Mouse (Mus musculus) forebrain, embryonic 11.5 days (tissue): ENCODE measurements at regions not wholly inside any gene's neighbourhood (a gene's known extent, or its start where the extent isn't known, plus 50 kb on each side); places are given as distances from the start of the nearest gene placed in this dataset.

ENCODE experiments used
- ATAC-seq: fragments of 200-750 bp; cut with Nextera tagmentation; replicated peaks from 2 replicates; pipeline ENCODE4 v1.8.0; 2017; ENCODE audit warnings: moderate TSS enrichment; ENCODE audit not compliant: low FRiP score
- DNase-seq: peaks from one replicate; pipeline ENCODE4 v3.0.0-alpha.2; 2017; ENCODE audit warnings: low spot score
- H3K27ac ChIP-seq: fragments of 300-500 bp; sonication (generic); 2 replicates; pipeline ENCODE4 v1.5.1; 2014; ENCODE audit warnings: low read depth, low read length
- H3K27me3 ChIP-seq: fragments of 300-500 bp; sonication (generic); 2 replicates; pipeline ENCODE4 v1.6.1; 2014; ENCODE audit warnings: mild to moderate bottlenecking, low read length, mixed read lengths; ENCODE audit not compliant: control insufficient read depth, insufficient read depth
- H3K36me3 ChIP-seq: fragments of 300-500 bp; sonication (generic); 2 replicates; pipeline ENCODE4 v1.6.1; 2014; ENCODE audit warnings: mild to moderate bottlenecking, low read length, moderate library complexity, mixed read lengths; ENCODE audit not compliant: control insufficient read depth, insufficient read depth
- H3K4me1 ChIP-seq: fragments of 300-500 bp; sonication (generic); replicated peaks from 2 replicates; pipeline ENCODE4 v1.6.1; 2014; ENCODE audit warnings: low read length, mixed read lengths; ENCODE audit not compliant: control insufficient read depth, insufficient read depth
- H3K4me2 ChIP-seq: fragments of 300-500 bp; sonication (generic); 2 replicates; pipeline ENCODE4 v1.6.1; 2014; ENCODE audit warnings: low read depth, mild to moderate bottlenecking, low read length, moderate library complexity, mixed read lengths; ENCODE audit not compliant: severe bottlenecking
- H3K4me3 ChIP-seq: fragments of 300-500 bp; sonication (generic); 2 replicates; pipeline ENCODE4 v1.5.1; 2014; ENCODE audit warnings: low read depth, low read length
- H3K9ac ChIP-seq: fragments of 300-500 bp; sonication (generic); 2 replicates; pipeline ENCODE4 v1.6.1; 2014; ENCODE audit warnings: low read length
- H3K9me3 ChIP-seq: fragments of 300-500 bp; sonication (generic); 2 replicates; pipeline ENCODE4 v1.6.1; 2016; ENCODE audit warnings: low read length, mixed read lengths; ENCODE audit not compliant: control insufficient read depth
- WGBS: fragments of 180-500 bp; shearing (Covaris S2); extraction: QIAGEN DNeasy Blood & Tissue Kit; methylation state at CpG from one replicate; pipeline ENCODE4 v1.1.7; 2014; 5-methylcytosine and 5-hydroxymethylcytosine counted together

DNA sequence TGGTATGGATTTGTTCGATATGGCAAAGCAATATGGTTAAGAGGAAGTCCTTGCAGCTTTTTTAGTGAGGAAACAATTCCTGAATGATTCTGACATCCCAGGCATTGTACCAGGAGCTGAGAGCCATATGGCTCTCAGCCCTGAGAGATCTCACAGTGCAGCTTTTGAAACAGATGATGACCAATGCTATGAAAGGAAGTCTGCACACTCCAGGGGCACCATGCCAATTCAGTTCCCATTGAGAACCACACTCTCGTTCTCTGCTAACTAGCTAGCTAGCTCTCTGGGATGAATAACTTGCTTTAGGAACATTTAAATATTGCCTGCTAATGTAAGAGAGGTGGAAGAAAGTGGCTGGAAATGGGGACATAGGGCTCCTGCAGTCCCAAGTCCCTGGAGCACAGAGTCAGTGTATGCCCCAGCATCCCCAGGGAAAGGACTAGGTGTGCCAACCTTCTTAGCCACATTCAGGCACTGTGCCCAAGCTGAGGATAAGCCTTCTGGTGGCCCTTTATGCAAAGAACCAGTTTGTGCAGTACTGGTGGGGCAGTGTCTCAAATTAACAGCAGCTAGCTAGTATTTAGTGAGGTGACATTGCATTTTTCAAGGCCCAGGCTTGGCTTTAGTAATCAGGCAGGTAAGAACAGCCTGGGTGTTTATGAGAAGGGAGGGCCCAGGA, 61.8 kb upstream of the Nampt start:
- H3K9ac ChIP-seq, result no peak overlapping the region
- H3K27me3 ChIP-seq, result no peaks in the 10 kb centered on the region
- H3K36me3 ChIP-seq, result no peaks in the 10 kb centered on the region
- H3K4me3 ChIP-seq, result no peak overlapping the region
- H3K4me1 ChIP-seq, result no peaks in the 10 kb centered on the region
- no peak overlapping the region for H3K27ac ChIP-seq
- WGBS, result 87% methylated on average over 2 of the region's 2 CpGs
- ATAC-seq (no peak), DNase-seq (no peak)
- H3K4me2 ChIP-seq, result no peak overlapping the region
- H3K9me3 ChIP-seq, result no peaks in the 10 kb centered on the region

DNA sequence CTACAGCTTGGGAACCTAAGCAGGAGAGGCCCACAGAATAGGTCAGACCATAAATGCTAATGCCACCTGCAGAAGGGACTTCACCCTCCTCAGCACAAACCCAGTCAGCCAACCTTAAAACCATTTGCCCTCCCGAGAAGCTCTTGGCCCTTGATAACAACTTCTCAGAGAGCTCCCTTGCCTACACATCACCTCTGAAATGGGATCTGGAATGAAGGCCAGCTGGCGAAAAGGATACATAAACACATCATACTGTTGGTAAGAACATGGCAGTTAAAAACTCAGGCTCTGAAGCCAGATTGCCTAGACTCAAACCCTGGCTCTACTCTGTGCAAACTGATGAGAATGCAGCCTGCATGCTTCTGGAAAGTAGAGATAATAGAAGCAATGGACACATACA, 61.2 kb upstream of the Nampt start:
- Histone ChIP-seq H3K9ac (no peak overlapping the region), H3K27me3 (no peaks in the 10 kb centered on the region), H3K4me3 (no peak overlapping the region), H3K4me1 (no peaks in the 10 kb centered on the region), H3K36me3 (no peaks in the 10 kb centered on the region), H3K4me2 (no peak overlapping the region), H3K9me3 (no peaks in the 10 kb centered on the region), H3K27ac (no peak overlapping the region)
- ATAC-seq, result no peak
- 88% methylated on average over 2 of the region's 2 CpGs for WGBS
- no peak for DNase-seq

DNA sequence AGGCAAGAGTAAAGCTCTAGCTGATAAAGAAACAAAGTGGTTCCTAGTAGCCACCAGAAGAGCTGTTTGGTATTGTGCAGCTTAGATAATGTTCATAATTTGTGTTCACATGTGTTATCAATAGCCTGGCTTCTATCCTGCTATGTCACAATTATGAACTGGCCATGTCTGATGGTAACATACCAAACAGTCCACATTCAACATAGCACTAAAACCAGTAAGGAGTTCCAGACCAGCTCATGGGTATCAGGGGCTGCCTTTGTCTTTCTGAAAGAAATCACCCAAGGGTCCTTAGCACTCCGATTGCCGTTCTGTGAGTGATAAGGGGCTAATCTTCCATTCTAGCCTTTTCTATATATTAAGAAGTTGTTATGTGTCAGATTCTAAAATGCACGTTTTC, 58.7 kb upstream of the Nampt start:
- H3K27me3 ChIP-seq, result no peaks in the 10 kb centered on the region
- no peak overlapping the region for H3K27ac ChIP-seq
- H3K9ac ChIP-seq, result no peak overlapping the region
- H3K4me3 ChIP-seq, result no peak overlapping the region
- H3K9me3 ChIP-seq, result no peaks in the 10 kb centered on the region
- DNase-seq, result no peak
- H3K36me3 ChIP-seq, result no peaks in the 10 kb centered on the region
- no peaks in the 10 kb centered on the region for H3K4me1 ChIP-seq
- no peak overlapping the region for H3K4me2 ChIP-seq
- ATAC-seq, result no peak
- 86% methylated on average over 3 of the region's 3 CpGs for WGBS

DNA sequence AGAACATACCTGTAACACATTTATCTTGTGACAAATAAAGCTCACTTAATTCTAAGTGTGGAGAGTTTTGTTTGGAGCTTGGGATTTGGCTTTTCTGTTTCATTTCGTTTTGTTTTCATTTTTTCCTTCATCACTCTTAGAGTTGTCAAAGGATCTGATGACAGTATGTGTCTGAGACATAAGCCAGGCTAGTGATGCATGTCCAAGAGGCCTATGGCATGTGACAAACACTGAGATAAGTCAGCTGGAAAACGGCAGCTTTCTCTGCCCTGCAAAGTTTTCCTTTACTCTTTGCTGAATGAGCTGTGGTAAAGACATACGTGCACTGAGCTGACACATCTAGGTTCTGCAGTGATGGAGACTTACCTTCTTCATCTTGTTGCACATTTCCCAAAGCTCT, 58.3 kb upstream of the Nampt start:
- 70% methylated on average over 3 of the region's 3 CpGs for WGBS

DNA sequence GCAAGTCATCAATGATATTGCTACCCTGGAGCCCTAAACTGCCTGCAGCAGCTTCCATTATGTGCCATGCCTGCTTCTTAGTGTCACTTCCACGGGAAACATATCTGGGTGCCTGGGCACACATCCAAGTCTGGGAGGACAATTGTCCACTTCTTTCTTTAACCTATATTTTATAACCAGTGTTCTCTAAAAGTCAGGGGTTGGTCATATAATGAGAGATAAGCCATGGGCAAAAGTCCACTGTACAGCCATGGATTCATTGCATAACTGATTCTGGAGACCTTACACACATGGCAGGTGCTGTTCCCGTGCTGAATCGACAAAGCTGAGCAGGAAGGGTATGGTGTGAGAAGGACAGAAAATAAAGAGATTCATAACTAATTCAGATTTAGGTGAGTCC, 55.1 kb upstream of the Nampt start:
- Histone ChIP-seq H3K9ac (no peak overlapping the region), H3K4me3 (no peak overlapping the region), H3K4me1 (no peaks in the 10 kb centered on the region), H3K36me3 (no peaks in the 10 kb centered on the region), H3K4me2 (no peak overlapping the region), H3K27me3 (no peaks in the 10 kb centered on the region), H3K9me3 (no peaks in the 10 kb centered on the region), H3K27ac (no peak overlapping the region)
- ATAC-seq (no peak), DNase-seq (no peak)
- 91% methylated on average over 3 of the region's 3 CpGs for WGBS

More for the DNA sequence above, 58.3 kb upstream of the Nampt start:
- Histone ChIP-seq H3K4me3 (no peak overlapping the region), H3K27ac (no peak overlapping the region), H3K36me3 (no peaks in the 10 kb centered on the region), H3K9ac (no peak overlapping the region), H3K9me3 (no peaks in the 10 kb centered on the region), H3K4me2 (no peak overlapping the region), H3K27me3 (no peaks in the 10 kb centered on the region), H3K4me1 (no peaks in the 10 kb centered on the region)
- ATAC-seq (no peak), DNase-seq (no peak)

DNA sequence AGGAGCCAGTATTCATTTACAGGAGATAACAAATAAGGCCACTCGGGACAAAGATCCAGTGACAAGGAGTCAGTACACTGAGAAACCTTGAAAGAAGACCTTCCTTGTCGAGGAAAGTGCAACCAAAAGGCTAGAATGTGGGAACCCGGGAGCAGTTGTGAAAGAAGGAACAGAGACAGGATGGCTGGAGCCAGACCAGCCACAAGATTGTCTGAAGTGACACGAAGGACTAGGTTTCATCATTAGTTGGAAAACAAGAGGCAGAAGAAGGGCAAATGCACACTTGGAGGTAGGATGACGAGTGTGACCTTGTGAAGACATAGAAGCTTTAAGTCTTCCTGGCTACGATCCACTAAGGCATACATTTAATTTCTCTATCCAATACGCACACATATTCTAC, 54.6 kb upstream of the Nampt start:
- no peaks in the 10 kb centered on the region for H3K4me1 ChIP-seq
- no peak overlapping the region for H3K9ac ChIP-seq
- H3K27ac ChIP-seq, result no peak overlapping the region
- no peak for ATAC-seq
- no peaks in the 10 kb centered on the region for H3K27me3 ChIP-seq
- no peak overlapping the region for H3K4me3 ChIP-seq
- H3K9me3 ChIP-seq, result no peaks in the 10 kb centered on the region
- H3K4me2 ChIP-seq, result no peak overlapping the region
- no peaks in the 10 kb centered on the region for H3K36me3 ChIP-seq
- WGBS, result 83% methylated on average over 7 of the region's 7 CpGs
- no peak for DNase-seq

DNA sequence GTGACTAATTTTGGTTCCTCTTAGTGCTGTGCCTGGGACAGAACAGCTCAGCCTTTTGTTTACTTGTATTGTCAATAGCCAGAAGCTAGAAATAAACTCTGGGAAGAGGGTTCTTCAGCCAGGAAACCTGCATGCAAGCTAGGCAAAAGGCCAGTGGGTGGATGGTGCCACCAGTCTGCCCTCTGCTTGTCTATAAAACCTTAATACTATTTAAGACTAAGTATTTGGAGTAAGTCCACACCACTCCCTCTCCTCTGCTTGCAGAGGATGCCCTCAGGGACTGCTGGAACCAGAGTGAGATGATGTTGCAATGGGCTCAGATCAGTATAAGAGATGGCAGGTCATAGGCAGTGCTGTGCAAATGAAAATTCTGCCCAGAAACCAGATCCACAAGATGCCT, 53.5 kb upstream of the Nampt start:
- H3K36me3 ChIP-seq, result no peaks in the 10 kb centered on the region
- no peaks in the 10 kb centered on the region for H3K9me3 ChIP-seq
- H3K4me2 ChIP-seq, result no peak overlapping the region
- DNase-seq, result no peak
- no peak overlapping the region for H3K27ac ChIP-seq
- no peaks in the 10 kb centered on the region for H3K27me3 ChIP-seq
- no peaks in the 10 kb centered on the region for H3K4me1 ChIP-seq
- no peak overlapping the region for H3K4me3 ChIP-seq
- no peak overlapping the region for H3K9ac ChIP-seq
- no peak for ATAC-seq

DNA sequence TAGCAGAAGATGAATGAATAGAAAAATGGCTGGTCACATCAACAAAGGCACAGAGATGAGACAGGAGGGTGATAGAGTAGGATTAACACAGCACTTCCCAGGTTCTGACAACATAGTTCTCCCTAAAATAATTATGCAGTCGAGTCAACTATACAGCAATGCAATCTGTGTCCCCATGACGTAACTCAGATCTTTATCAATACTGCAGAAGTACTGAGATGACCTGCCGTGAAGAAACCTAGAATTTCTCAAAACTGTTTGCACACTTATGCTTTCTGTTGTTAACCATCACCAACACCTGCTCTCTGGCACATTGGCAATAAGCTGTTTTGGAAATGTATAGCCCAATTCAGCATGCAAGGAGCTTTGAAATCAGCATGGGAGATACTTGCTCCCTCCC, 52.8 kb upstream of the Nampt start:
- no peaks in the 10 kb centered on the region for H3K9me3 ChIP-seq
- no peaks in the 10 kb centered on the region for H3K27me3 ChIP-seq
- no peaks in the 10 kb centered on the region for H3K36me3 ChIP-seq
- ATAC-seq, result no peak
- 86% methylated on average over 3 of the region's 3 CpGs for WGBS
- H3K4me1 ChIP-seq, result no peaks in the 10 kb centered on the region
- H3K27ac ChIP-seq, result no peak overlapping the region
- H3K4me2 ChIP-seq, result no peak overlapping the region
- no peak overlapping the region for H3K4me3 ChIP-seq
- no peak overlapping the region for H3K9ac ChIP-seq
- no peak for DNase-seq

DNA sequence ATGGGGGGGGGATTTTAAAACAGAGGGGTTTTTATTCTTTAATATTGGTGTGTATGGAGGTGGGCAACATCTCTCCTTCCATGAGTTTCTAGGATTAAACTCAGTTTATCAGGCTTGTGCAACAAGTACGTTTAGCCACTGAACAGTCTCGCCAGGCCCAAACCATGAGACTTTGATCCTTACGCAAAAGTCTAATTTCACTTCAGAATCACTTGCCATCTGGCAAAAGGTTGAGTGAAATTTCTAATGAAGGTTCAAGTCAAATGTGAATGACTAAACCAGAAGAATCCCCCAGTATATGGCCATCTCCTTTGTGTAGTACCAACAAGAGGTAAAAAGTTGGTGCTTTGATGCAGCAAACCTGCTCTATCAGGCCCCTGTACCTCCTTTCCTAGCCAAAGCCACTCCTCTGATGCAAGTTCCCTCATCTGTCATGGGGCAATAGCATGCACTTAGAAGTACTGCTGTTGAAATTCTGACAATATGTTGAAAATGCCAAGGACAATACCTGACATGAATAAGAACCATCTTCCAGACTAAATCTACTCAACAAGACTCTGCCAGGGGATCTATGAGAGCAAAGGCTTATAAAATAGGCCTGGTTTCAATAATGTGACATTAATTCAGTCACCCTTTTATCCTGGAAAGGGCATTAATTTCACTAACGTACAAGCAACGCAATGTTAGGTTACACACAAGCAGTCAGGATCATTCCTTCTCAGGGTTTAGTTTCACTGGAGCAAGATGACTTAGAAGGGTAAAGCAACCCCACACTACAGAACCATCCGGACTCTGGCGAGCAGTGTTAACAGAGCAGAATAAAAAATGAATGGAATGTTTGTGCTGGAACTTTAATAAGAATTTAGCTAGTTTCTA, 51.9 kb upstream of the Nampt start:
- WGBS, result 87% methylated on average over 7 of the region's 7 CpGs
- DNase-seq, result no peak
- Histone ChIP-seq H3K4me3 (no peak overlapping the region), H3K4me1 (no peaks in the 10 kb centered on the region), H3K9me3 (no peaks in the 10 kb centered on the region), H3K9ac (no peak overlapping the region), H3K4me2 (no peak overlapping the region), H3K36me3 (no peaks in the 10 kb centered on the region), H3K27me3 (no peaks in the 10 kb centered on the region), H3K27ac (no peak overlapping the region)
- ATAC-seq, result no peak
